Mouse (Mus musculus): Measurements from ENCODE around the gene Prnp. TPM values are rescaled to one million over a fixed set of nuclear protein-coding genes. Genes with fewer than 3 reads are reported as not detected.

Prnp gene
- polyA plus RNA-seq (2014; fragmentation: Nextera tagmentation; extraction: Ambion mirVana), result 111 and 125 TPM in 2 replicates

- DNase-seq (ENCODE audit: low spot score), result peak; percentile 97
- peaks cover 22% of the 10 kb centered on the region for H3K4me1 ChIP-seq (ENCODE audit: control insufficient read depth, insufficient read depth, low read length)
- peak within 1 kb of the TSS; percentile 95 for H3K27ac ChIP-seq (ENCODE audit: low read depth, low read length)
- H3K9me3 ChIP-seq (replicated peaks; ENCODE audit: control insufficient read depth, low read length), result no peaks in the 10 kb centered on the region
- 0 out of 2 replicates have a peak, but pooled peaks cover 6% of the 10 kb centered on the region for H3K36me3 ChIP-seq (ENCODE audit: control insufficient read depth, insufficient read depth, low read length)
- H3K9ac ChIP-seq (ENCODE audit: low read length), result peak within 1 kb of the TSS; percentile 91
- 4% methylated on average over 51 of the region's 52 CpGs for WGBS
- H3K4me3 ChIP-seq (ENCODE audit: low read depth, low read length), result peak within 1 kb of the TSS; percentile 63
- ATAC-seq, result peak; percentile 95
- H3K4me2 ChIP-seq (ENCODE audit: low read length), result peak within 1 kb of the TSS; percentile 75
- H3K27me3 ChIP-seq (replicated peaks; ENCODE audit: control insufficient read depth, insufficient read depth, low read length), result no peaks in the 10 kb centered on the region
Measured at GRCm38 (mm10) chr2:131909683-131910572, at the start of gene Prnp, which contains the start of gene Prn. Gene Prnp, plus strand, starts transcription at chr2:131909928. Gene Prn, plus strand, starts transcription at chr2:131909957.

DNA sequence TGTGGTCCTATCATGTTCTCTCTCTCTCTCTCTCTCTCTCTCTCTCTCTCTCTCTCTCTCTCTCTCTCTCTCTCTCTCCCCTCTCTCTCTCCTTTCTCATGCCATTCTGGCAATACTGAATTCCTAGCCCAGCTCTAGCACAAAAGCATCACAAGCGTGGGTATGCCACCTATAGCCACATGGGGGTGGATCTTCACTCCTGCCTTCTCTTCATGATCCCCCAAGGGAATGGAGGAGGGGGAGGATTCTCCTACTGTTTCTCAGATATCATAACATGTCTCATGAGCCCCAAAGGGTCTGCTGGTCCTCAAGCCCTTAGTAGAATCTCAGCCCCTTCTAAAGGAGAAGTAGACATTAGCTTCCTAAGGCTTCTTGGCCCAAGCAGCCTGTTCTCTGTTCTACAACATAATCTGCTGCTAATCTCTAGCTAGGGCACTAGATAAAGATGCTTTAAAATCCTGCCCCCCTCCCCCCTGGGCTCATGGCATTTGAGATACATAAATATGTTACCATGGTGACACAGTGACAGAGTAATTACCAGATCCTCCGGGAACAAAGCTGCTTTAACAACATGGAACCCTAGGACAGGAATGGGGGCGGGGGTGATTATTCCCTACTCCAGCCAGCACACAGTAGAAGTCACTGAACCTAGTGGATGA is 47.0 kb upstream of the Prnp start:
- no peaks in the 10 kb centered on the region for H3K27me3 ChIP-seq (replicated peaks; ENCODE audit: control insufficient read depth, insufficient read depth, low read length)
- H3K4me2 ChIP-seq (ENCODE audit: low read length), result no peak overlapping the region
- no peaks in the 10 kb centered on the region for H3K9me3 ChIP-seq (replicated peaks; ENCODE audit: control insufficient read depth, low read length)
- no peaks in the 10 kb centered on the region for H3K36me3 ChIP-seq (ENCODE audit: control insufficient read depth, insufficient read depth, low read length)
- H3K4me3 ChIP-seq (ENCODE audit: low read depth, low read length), result no peak overlapping the region
- H3K4me1 ChIP-seq (ENCODE audit: control insufficient read depth, insufficient read depth, low read length), result peaks cover 4% of the 10 kb centered on the region
- no peak overlapping the region for H3K9ac ChIP-seq (ENCODE audit: low read length)
- H3K27ac ChIP-seq (ENCODE audit: low read depth, low read length), result peak overlapping the region; percentile 67
- ATAC-seq (peak; percentile 72), DNase-seq (ENCODE audit: low spot score) (peak; percentile 83)
- WGBS, result 44% methylated on average over 3 of the region's 3 CpGs

GRCm38 (mm10) chr2:131863472-131863871 is 46.3 kb upstream of the Prnp start:
- 65% methylated on average over 3 of the region's 3 CpGs for WGBS
- Histone ChIP-seq H3K36me3 (ENCODE audit: control insufficient read depth, insufficient read depth, low read length) (no peaks in the 10 kb centered on the region), H3K9me3 (replicated peaks; ENCODE audit: control insufficient read depth, low read length) (no peaks in the 10 kb centered on the region), H3K9ac (ENCODE audit: low read length) (no peak overlapping the region), H3K4me3 (ENCODE audit: low read depth, low read length) (no peak overlapping the region), H3K27ac (ENCODE audit: low read depth, low read length) (peak overlapping the region; percentile 67; the same call in 1 of the 2 replicates), H3K27me3 (replicated peaks; ENCODE audit: control insufficient read depth, insufficient read depth, low read length) (no peaks in the 10 kb centered on the region), H3K4me1 (ENCODE audit: control insufficient read depth, insufficient read depth, low read length) (peaks cover 4% of the 10 kb centered on the region), H3K4me2 (ENCODE audit: low read length) (no peak overlapping the region)
- DNase-seq (ENCODE audit: low spot score), result no peak
- no peak for ATAC-seq

- H3K9ac ChIP-seq (ENCODE audit: low read length), result no peak overlapping the region
- no peak overlapping the region for H3K4me2 ChIP-seq (ENCODE audit: low read length)
- 91% methylated on average over 2 of the region's 2 CpGs for WGBS
- H3K4me3 ChIP-seq (ENCODE audit: low read depth, low read length), result no peak overlapping the region
- no peaks in the 10 kb centered on the region for H3K36me3 ChIP-seq (ENCODE audit: control insufficient read depth, insufficient read depth, low read length)
- DNase-seq (ENCODE audit: low spot score), result no peak
- no peaks in the 10 kb centered on the region for H3K27me3 ChIP-seq (replicated peaks; ENCODE audit: control insufficient read depth, insufficient read depth, low read length)
- H3K27ac ChIP-seq (ENCODE audit: low read depth, low read length), result no peak overlapping the region
- H3K4me1 ChIP-seq (ENCODE audit: control insufficient read depth, insufficient read depth, low read length), result peaks cover 4% of the 10 kb centered on the region
- no peaks in the 10 kb centered on the region for H3K9me3 ChIP-seq (replicated peaks; ENCODE audit: control insufficient read depth, low read length)
- ATAC-seq, result no peak
Measured at GRCm38 (mm10) chr2:131864262-131864796, 45.4 kb upstream of the Prnp start.

- Histone ChIP-seq H3K27ac (ENCODE audit: low read depth, low read length) (no peak overlapping the region; the same call in 1 of the 2 replicates), H3K4me3 (ENCODE audit: low read depth, low read length) (no peak overlapping the region), H3K4me2 (ENCODE audit: low read length) (no peak overlapping the region), H3K36me3 (ENCODE audit: control insufficient read depth, insufficient read depth, low read length) (no peaks in the 10 kb centered on the region), H3K27me3 (replicated peaks; ENCODE audit: control insufficient read depth, insufficient read depth, low read length) (no peaks in the 10 kb centered on the region), H3K4me1 (ENCODE audit: control insufficient read depth, insufficient read depth, low read length) (peaks cover 4% of the 10 kb centered on the region), H3K9ac (ENCODE audit: low read length) (no peak overlapping the region), H3K9me3 (replicated peaks; ENCODE audit: control insufficient read depth, low read length) (no peaks in the 10 kb centered on the region)
- peak; percentile 47 for ATAC-seq
- DNase-seq (ENCODE audit: low spot score), result peak; percentile 70
Measured at GRCm38 (mm10) chr2:131866676-131867075, 43.1 kb upstream of the Prnp start.

- 89% methylated on average over 5 of the region's 5 CpGs for WGBS
- DNase-seq (ENCODE audit: low spot score), result no peak
- Histone ChIP-seq H3K4me3 (ENCODE audit: low read depth, low read length) (no peak overlapping the region), H3K4me2 (ENCODE audit: low read length) (no peak overlapping the region), H3K27me3 (replicated peaks; ENCODE audit: control insufficient read depth, insufficient read depth, low read length) (no peaks in the 10 kb centered on the region), H3K9ac (ENCODE audit: low read length) (no peak overlapping the region), H3K36me3 (ENCODE audit: control insufficient read depth, insufficient read depth, low read length) (no peaks in the 10 kb centered on the region), H3K9me3 (replicated peaks; ENCODE audit: control insufficient read depth, low read length) (no peaks in the 10 kb centered on the region), H3K4me1 (ENCODE audit: control insufficient read depth, insufficient read depth, low read length) (peaks cover 4% of the 10 kb centered on the region), H3K27ac (ENCODE audit: low read depth, low read length) (no peak overlapping the region)
- no peak for ATAC-seq
Measured at GRCm38 (mm10) chr2:131868983-131869382, 40.7 kb upstream of the Prnp start.

DNA sequence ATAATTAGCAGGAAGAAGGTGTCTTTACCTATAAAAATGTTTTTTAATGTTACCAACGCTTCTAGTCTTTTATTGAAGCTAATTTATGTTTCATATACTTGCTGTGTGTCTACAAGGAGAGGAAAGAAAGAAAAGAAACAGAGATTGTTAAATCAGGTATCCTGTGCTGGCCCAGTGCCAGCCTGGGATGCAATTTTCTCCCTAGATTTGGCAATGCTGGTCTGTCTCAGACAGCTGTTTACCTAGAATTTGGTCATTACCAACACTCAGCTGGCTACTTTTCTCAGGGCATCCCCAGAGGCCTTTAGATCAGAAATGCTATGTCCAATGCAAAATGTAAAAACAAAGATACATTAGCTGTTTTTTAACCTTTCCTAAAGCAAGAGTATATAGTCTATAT is 36.4 kb upstream of the Prnp start:
- H3K36me3 ChIP-seq (ENCODE audit: control insufficient read depth, insufficient read depth, low read length), result no peaks in the 10 kb centered on the region
- no peak overlapping the region for H3K27ac ChIP-seq (ENCODE audit: low read depth, low read length)
- H3K9me3 ChIP-seq (replicated peaks; ENCODE audit: control insufficient read depth, low read length), result no peaks in the 10 kb centered on the region
- DNase-seq (ENCODE audit: low spot score), result no peak
- no peak overlapping the region for H3K9ac ChIP-seq (ENCODE audit: low read length)
- H3K4me3 ChIP-seq (ENCODE audit: low read depth, low read length), result no peak overlapping the region
- no peak overlapping the region for H3K4me2 ChIP-seq (ENCODE audit: low read length)
- WGBS, result 84% methylated on average over 1 of the region's 1 CpGs
- no peak for ATAC-seq
- no peaks in the 10 kb centered on the region for H3K4me1 ChIP-seq (ENCODE audit: control insufficient read depth, insufficient read depth, low read length)
- H3K27me3 ChIP-seq (replicated peaks; ENCODE audit: control insufficient read depth, insufficient read depth, low read length), result no peaks in the 10 kb centered on the region

GRCm38 (mm10) chr2:131876551-131877265 is 33.0 kb upstream of the Prnp start:
- Histone ChIP-seq H3K4me3 (ENCODE audit: low read depth, low read length) (no peak overlapping the region), H3K4me1 (ENCODE audit: control insufficient read depth, insufficient read depth, low read length) (no peaks in the 10 kb centered on the region), H3K9ac (ENCODE audit: low read length) (no peak overlapping the region), H3K9me3 (replicated peaks; ENCODE audit: control insufficient read depth, low read length) (no peaks in the 10 kb centered on the region), H3K27me3 (replicated peaks; ENCODE audit: control insufficient read depth, insufficient read depth, low read length) (no peaks in the 10 kb centered on the region), H3K36me3 (ENCODE audit: control insufficient read depth, insufficient read depth, low read length) (no peaks in the 10 kb centered on the region), H3K4me2 (ENCODE audit: low read length) (no peak overlapping the region), H3K27ac (ENCODE audit: low read depth, low read length) (no peak overlapping the region)
- ATAC-seq (no peak), DNase-seq (ENCODE audit: low spot score) (no peak)
- WGBS, result 95% methylated on average over 7 of the region's 7 CpGs

Measured in forebrain, embryonic 14.5 days (tissue).